Mouse (Mus musculus) spleen, embryonic (tissue): Measurements from ENCODE around the gene Kdm8.

Source experiments
- CTCF ChIA-PET: fragments of 350-600 bp; sonication (Branson Sonifier 250); formaldehyde crosslinking; loops from one replicate; lab custom pipeline; 2022; lab: Charles Lee

Kdm8 gene

DNA sequence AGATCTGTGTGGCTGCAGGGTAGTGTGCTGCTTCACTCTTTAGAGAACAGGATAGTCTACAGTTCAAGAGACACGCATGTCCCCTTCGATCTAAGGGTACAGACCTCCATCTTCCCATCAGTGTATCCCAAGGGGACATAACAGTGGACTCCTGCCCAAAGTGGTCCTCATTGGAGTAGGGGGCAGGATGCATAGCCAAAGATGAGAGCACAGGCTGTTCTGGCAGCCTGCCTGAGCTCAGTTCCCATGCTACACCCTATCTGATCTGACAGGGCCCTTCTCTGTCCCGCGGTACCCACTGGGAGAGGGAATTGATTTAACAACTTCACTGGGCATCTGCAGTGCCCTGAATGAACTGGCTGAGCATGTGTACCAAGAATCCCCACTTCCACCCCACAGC lies 9.2 kb downstream of the Kdm8 start:
- CTCF ChIA-PET = no interaction called here

DNA sequence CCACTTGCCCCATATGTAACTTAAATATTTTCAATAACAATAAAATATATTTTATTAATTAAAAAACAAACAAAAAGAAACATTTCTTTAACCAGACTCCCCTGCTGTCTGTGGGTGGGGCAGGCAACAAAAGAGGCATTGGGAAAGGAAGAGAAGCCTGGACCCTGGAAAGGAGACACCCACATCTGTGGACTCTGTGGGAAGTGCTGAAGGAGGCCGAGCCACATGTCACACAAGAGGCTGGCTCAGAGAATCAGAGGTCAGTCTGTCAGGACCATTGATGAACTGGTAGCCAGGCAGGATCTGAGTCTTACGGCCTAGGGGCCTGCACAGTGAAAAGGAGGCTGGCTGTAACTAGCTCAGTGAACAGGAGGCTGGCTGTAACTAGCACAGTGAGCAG lies 17.7 kb downstream of the Kdm8 start:
- CTCF ChIA-PET = interaction anchor here (0.9 kb wide), 1 partner anchor 10 kb away, joined by 3 read pairs; no protein-coding TSS in a partner anchor

DNA sequence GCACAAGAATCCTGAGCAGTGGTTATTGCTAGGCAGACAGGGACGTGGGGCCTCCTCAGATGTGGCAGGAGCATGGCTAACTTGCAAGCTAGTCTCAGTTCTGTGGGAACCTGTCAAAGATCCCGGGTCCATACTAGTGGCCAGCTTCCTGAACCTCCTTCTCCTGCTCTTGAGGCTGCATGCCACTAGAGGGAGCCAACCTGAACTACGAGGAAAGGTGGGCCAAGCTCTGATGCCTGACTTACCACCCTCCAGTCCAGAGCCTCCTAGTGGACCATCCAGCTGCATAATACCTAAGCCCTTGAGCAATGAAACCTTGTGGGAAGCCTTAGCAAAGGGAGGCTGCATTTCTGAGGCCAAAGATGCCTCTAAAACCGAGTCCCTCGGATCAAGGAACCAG lies 25.5 kb downstream of the Kdm8 start:
- CTCF ChIA-PET = interaction anchor here (0.6 to 4.2 kb wide), 6 partner anchors 70 to 170 kb away, joined by 3 to 17 read pairs (median 4); no protein-coding TSS in a partner anchor

DNA sequence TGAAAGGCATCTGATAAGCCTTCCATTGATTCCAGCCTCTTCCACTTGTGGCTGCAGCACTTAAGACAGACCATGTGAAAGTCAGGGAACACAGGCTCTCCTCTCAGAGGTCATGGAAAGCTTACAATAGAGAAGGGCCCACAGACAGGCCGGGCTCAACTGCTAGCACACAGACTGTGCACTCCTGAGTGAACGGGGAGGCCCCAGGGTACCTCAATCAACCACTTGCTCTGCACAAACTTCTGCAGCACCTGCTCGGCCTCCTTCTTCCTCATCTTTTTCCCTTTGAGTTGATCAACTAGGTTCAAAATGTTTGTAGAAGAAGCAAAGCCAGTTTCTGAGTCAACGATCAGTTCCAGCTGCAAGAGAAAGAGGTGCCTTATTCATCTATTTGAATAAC lies 26.4 kb downstream of the Kdm8 start:
- CTCF ChIA-PET = interaction anchor here (0.6 to 4.2 kb wide), 11 partner anchors 11 to 169 kb away, joined by 3 to 17 read pairs (median 4); no protein-coding TSS in a partner anchor

DNA sequence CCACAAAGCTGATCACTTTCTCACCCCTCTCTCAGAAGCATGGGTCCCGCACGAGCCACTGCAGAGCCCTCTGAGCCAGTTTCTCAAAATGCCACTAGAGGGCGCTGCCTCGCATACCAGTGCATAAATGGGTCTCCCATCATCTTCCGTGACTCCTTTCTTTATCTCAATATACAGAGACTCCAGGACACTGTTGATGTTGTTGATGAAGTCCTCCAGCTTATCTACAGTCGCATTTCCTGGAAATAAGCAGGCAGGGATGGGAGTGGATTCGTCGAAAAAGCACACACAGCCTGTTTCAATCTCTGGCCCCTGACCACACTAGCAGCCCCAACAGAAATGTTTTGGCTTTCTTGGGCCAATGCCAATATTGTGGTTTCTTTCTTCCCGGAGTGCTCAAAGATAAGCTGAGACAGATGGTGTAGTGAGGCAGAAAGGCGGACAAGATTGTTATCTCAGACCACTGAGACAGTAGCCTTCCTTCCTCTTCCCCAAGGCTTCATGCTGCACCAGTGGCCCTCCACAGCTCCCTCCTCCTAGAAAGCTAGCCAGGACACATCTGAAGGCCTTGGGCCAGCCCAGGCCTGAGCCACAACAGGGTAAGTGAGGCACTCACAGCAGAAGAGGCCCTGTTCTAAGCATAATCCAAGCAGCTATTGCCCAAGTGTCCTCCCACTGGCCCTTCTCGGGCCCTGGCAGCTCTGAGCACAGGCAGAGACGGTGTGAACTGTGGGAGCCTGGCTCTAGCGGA lies 27.7 kb downstream of the Kdm8 start:
- CTCF ChIA-PET = interaction anchor here (0.6 to 4.2 kb wide), 17 partner anchors 10 to 253 kb away, joined by 3 to 17 read pairs (median 4); partner anchors contain the start of gene Il4ra

DNA sequence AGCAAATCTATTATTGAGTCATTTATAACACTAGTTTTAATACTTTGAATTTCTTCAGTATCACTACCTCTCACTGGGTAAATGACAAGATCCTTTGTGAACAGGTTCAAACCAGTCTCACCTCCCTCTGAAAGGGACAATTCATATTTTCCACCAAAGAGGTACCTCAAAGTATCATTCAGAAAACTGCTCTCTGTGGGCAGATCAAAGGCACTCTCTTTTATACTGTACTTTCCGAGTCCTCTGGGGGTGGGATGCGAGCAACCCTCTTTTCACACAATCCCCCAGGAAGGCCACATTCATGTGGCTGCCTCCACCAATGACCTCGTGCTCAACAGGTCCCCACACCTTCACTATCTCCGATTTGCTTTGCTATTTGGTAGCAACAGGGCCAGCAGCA lies 30.1 kb downstream of the Kdm8 start:
- CTCF ChIA-PET = no interaction called here

DNA sequence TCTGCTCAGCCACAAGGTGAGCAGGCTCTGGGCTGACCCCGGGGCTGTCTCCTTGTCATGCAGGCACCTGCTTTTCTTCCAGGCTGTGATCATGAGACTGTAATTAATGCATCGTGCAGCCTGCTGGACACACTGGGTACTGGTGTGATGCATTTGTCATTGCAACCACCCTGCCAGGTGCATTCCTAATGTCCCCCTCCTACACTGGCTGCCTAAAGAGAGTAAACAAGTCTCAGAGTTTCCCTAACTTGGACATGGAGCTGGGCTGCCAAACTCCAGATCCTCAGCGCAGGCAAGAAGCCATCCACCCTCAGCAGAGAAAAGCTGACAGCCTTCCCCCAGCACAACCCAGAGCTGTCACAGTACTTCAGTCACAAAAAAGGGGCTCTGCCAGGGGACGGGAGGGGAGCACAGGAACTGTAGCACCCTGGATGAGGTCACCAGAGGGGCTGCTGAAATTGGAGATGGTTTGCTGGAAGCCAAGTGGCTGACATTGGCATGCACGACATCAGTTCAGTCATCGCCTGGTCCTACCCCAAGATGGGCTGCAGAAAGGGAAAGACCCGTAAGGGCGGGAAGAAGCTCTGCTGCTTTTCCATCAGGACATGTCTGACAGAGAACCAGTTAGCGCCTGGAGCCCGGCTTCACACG lies 31.2 kb downstream of the Kdm8 start:
- CTCF ChIA-PET = no interaction called here

DNA sequence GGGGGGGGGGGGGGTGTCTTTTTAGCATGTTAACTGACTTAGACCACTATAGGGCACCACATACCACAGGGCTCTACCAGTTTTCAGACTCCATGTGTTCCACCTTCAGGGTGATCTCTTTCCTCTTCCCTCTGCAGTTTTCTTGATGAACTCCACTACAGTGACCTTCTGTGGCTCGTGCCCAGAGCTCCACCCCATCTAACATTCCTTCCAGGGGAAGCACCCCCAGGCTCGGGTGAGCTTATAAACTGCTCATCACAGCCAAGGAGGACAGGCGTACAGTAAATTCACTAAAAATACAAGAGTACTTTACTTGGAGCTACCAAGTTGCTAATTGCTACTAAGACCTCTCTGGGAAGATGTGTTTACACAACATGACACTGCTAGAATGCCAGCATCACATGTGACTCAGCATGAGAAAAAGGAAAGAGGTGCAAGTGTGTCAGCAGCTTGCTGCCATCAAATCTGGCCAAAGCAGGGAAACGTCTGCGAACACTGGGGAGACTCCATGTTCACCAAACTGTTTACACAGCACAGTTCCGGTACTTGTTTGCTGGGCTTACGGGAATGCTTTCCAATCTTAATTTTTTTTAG lies 34.0 kb downstream of the Kdm8 start:
- CTCF ChIA-PET = interaction anchor here (0.5 to 0.9 kb wide), 2 partner anchors 14 to 17 kb away, joined by 3 read pairs; no protein-coding TSS in a partner anchor

DNA sequence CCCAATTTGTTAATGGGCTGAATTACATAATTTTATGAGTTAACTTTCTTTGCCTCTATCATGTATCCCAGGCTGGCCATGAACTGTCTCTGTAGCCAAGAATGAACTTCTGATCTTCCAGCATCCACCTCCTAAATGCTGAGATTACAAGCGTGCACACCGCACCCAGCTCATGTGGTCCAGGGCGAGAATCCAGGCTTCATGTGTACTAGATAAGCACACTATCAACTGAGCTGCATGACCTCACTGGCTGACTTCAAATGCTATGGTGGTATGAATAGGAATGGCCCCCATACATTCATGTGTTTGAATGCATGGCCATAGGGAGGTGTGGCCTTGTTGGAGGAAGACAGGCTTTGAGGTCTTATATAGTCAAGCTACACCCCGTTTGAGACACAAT lies 36.0 kb downstream of the Kdm8 start:
- CTCF ChIA-PET = no interaction called here

DNA sequence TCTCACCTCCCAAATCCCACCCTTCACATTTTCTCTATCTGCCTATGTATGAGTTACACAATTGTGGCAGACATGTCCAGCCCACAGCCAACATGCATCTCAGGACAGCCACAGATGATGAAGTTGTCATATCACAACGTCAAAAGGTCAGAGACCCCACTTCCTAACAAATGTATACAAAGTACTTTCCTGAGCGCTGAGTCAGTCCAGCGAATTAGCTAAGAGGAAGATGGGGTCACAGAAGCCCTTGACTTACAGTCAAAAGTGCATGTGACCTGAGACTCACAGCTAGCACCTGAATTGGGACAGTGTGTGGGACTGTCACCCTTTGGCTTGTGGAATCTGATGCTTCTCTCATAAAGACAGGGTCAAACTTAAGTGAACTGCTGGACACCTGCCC lies 37.9 kb downstream of the Kdm8 start:
- CTCF ChIA-PET = interaction anchor here (0.6 to 1.3 kb wide), 4 partner anchors 11 to 91 kb away, joined by 3 to 5 read pairs (median 3); no protein-coding TSS in a partner anchor

DNA sequence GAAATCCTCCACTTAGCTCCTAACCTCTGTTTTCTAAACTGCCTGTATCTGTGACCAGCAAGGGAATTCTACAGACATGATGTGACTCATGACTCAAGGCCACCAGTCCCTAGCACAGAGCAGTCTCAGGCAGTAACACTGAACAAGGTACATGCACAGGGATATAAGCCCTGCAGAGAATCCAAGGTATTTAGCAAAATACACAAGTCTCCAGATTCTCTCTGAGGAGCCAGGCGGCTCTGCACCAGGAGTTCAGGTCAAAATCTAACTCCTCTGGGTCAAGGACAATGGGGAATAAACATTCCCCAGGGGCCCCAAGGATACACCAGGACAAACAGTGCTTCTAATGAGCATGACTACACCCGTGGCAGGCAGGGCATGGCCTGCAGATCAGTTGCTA lies 38.4 kb downstream of the Kdm8 start:
- CTCF ChIA-PET = no interaction called here

DNA sequence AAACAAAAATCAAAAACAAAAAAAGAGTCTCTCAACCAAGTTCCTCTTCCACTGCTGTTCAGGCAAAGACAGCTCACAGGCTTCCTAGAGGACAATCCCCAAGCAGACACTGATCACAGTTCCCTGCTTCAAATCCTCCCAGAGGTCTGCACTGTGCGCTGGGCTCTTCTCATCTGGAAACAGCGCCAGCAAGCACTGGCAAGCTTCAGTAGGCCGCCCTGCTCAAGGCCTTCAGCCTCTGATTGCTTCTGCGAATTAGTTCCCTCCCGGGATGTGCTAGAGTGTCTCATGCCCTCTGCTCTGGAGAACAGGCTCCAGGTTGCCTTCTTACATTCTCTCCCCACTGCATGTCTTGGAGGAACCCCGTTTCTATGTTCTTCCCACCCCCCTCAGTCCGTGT lies 40.3 kb downstream of the Kdm8 start:
- CTCF ChIA-PET = no interaction called here

DNA sequence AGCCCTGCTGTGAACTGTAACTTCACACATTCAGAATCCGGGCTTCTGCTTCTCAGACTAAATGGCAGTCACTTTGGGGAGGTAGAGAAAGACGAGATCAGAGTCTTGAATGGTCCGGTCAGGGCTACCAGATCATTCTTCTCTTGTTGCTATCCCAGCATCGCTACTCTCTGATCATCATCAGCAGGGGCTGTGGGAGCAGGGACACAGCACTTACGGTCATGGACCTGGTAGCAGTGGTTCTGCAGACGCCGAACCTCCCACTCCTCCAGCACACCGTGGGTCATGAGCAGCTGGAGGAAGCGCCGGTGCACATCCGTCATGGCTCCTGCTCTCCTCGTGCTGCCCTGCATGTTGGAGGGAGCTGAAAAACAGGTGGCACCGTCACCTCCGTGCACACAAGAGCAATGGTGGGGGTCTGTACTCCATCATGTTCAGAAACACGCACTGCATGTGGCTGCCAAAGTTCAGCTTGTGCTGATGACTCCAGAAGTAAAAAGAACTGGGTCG lies 41.7 kb downstream of the Kdm8 start:
- CTCF ChIA-PET = interaction anchor here (0.6 to 1.2 kb wide), 2 partner anchors 15 to 69 kb away, joined by 3 read pairs; no protein-coding TSS in a partner anchor

DNA sequence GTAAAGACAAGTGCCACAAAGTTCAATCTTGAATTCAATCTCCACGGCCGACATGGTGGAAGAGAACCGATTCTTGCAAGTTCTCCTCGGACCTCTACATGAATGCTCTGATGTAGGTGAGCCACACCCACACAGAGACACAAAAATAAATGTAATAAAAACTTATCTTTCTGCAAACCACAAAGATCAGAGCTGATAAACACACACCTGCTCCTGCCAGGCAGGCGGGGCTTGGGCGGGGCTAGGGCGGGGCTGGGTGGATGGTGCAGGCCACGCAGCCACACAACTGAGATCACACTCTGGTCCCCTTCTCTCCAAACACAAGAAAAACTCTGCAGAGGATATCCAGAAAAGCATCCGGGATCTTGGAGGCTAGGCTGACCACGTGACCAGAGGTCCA lies 42.6 kb downstream of the Kdm8 start:
- CTCF ChIA-PET = interaction anchor here (0.6 to 1.4 kb wide), 3 partner anchors 14 to 68 kb away, joined by 3 to 4 read pairs (median 3); no protein-coding TSS in a partner anchor

DNA sequence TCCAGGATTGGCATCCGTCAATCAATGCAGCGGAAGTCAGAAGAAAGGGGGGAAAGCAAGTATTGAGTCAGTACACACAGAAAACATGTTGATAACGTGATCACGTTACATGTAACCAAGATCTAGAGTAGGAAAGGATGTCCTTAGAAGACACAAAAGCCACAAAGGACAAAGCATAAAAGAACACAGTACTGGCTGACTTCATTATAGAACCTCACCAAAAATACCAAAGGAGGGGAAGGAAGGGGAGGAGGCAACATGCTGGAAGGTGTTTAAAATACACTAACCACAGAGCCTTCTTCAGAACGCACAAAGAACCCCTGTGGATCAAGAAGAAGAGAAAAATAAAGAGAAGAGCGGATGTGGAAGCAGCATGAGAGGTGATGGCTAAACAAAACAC lies 44.2 kb downstream of the Kdm8 start:
- CTCF ChIA-PET = interaction anchor here (1.4 kb wide), 1 partner anchor 16 kb away, joined by 3 read pairs; no protein-coding TSS in a partner anchor

DNA sequence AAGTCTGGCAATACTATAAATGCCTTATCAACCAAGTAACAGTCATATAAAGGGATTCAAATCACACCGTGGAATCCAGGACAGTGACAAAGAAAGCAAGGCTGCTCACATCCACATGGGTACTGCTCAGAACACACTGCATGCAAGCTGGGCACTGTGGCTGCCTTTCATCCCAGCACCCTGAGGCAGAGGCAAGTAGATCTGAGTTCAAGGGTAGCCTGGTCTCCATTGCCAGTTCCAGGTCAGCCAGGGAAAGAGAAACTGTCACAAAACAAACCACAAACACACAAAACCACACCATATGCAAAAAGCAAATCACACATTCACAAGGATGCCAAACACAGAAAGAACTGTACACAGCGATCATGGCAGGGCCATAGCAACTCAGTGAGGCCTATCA lies 45.2 kb downstream of the Kdm8 start:
- CTCF ChIA-PET = no interaction called here

DNA sequence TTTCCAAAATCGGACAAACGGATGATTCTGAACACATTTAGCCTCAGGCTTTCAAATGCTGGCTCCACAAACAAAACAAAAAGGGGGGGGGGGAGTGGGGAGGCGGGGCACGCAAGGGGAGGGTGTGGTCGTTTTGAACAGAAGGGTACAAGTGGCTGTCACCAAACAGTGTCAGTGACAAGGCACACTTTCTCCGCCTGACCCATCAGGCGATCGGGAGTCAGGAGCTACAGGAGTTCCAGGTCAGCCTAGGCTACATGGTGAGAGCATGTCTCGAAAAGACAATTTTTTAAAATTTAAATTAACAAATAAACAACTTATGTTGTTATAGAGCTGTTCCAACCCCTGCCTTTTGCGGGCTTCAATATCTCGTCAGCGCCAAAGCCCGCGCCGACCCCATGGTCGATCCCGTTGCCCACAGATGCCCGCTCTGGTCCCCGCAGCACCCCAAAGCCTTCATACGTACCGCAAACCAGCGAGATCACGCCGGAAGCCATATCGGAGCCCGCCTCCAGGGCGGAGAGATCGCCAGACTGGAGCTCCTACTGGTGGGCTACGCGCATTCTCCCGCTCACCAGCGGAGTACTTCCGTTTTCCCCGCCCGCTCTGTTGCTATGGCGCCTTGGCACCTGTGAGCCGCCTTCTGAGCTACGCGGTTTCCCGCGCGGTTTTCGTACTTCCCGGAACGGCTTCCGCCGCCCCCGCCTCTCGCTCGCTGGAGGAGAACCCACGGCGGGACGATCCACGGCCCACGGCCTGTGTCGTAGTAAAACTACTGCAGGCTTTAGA lies 46.7 kb downstream of the Kdm8 start, which contains the start of gene Nsmce1:
Gene Nsmce1 (minus strand): TSS at position 650 of the 789 bp plus-strand sequence.
- CTCF ChIA-PET = interaction anchor here (0.7 to 1.2 kb wide), 2 partner anchors 18 to 61 kb away, joined by 3 to 4 read pairs; partner anchors contain the start of gene Il4ra

DNA sequence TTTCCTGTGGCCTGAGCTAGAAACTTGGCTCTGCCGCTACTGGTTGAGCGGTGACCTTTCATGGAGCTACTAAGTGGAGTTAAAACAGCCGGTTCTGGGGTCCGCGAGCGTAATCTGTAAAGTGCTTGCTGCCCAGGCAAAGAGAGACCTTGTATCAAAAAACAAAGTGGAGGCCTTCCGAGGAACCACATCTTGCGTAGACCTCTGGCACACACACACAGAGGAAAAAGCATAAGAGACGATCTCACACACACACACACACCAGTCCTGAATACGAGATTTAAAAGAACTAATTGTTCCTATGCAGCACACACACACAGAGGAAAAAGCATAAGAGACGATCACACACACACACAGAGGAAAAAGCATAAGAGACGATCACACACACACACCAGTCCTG lies 47.3 kb downstream of the Kdm8 start:
- CTCF ChIA-PET = interaction anchor here (0.7 to 1.2 kb wide), 2 partner anchors 17 to 61 kb away, joined by 3 to 4 read pairs; partner anchors contain the start of gene Il4ra

DNA sequence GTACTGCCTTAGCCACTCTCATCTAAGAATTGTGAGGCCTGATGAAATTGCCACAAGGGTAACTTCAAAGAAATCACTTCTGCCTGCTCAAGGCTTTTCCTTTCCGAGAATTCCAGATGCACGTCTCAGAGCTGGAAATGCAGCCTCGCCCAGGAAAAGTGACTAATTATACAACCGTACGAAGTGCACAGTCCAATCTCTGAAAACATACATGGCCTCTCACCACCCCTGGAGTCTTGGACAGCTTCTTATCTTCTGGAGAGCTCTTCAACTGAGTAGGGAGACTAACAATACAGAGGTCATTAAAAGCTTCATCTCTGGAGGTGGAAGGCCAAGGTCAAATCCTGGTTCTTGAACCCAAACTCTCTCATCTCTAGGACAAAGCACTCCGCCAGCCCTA lies 48.1 kb downstream of the Kdm8 start:
- CTCF ChIA-PET = no interaction called here

DNA sequence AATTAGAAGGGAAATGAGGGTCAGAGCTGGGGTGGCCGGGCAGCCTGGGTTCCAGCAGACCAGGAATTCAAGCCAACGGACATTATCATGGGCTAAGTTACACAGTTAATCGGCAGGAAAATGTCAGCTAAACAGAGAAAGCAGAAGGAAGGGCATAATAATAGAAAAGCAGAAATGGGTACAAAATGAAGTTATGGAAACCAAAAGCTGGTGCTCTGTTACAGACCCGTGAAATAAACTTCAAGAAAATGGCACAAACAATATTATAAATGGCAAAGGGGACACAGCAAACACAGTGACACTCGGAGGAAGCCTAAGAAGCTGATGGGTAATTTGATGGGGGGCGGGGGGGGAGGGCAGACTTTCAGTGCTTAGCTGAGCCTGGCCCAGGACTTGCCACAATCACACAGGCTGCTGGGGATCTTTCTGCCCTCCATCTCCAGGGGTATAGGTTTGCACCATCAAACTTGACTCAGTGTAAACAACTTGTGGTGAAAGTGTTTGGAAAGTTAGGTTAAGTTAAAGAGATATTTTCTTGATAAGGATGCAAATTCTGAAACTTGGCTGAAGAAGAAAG lies 51.5 kb downstream of the Kdm8 start:
- CTCF ChIA-PET = interaction anchor here (0.7 to 0.9 kb wide), 2 partner anchors 17 to 23 kb away, joined by 3 to 4 read pairs; no protein-coding TSS in a partner anchor
